Mouse (Mus musculus) hindbrain, embryonic 13.5 days (tissue): ENCODE measurements around the gene 2310046K23Rik. TPM values are rescaled to one million over a fixed set of nuclear protein-coding genes. Genes with fewer than 3 reads are reported as not detected.

Experiments used
- ATAC-seq: fragments of 200-750 bp; cut with Nextera tagmentation; 2 replicates; pipeline ENCODE4 v1.8.0; 2017; ENCODE audit warnings: moderate TSS enrichment; ENCODE audit not compliant: low FRiP score
- H3K27ac ChIP-seq: fragments of 300-500 bp; sonication (generic); 2 replicates; pipeline ENCODE4 v1.5.1; 2015; ENCODE audit warnings: inconsistent platforms, mild to moderate bottlenecking, moderate library complexity
- H3K27me3 ChIP-seq: fragments of 300-500 bp; sonication (generic); 2 replicates; pipeline ENCODE4 v1.6.1; 2015; ENCODE audit warnings: mild to moderate bottlenecking, inconsistent platforms
- H3K36me3 ChIP-seq: fragments of 300-500 bp; sonication (generic); 2 replicates; pipeline ENCODE4 v1.6.1; 2015; ENCODE audit warnings: mild to moderate bottlenecking, inconsistent platforms
- H3K4me1 ChIP-seq: fragments of 300-500 bp; sonication (generic); replicated peaks from 2 replicates; pipeline ENCODE4 v1.6.1; 2015; ENCODE audit warnings: inconsistent platforms
- H3K4me2 ChIP-seq: fragments of 300-500 bp; sonication (generic); 2 replicates; pipeline ENCODE4 v1.6.1; 2015; ENCODE audit warnings: inconsistent platforms, mild to moderate bottlenecking, moderate library complexity
- H3K4me3 ChIP-seq: fragments of 300-500 bp; sonication (generic); 2 replicates; pipeline ENCODE4 v1.5.1; 2015; ENCODE audit warnings: mild to moderate bottlenecking, inconsistent platforms
- H3K9ac ChIP-seq: fragments of 300-500 bp; sonication (generic); 2 replicates; pipeline ENCODE4 v1.6.1; 2015; ENCODE audit warnings: mild to moderate bottlenecking, inconsistent platforms
- H3K9me3 ChIP-seq: fragments of 300-500 bp; sonication (generic); 2 replicates; pipeline ENCODE4 v1.6.1; 2016; ENCODE audit warnings: inconsistent platforms
- WGBS: fragments of 180-500 bp; shearing (Covaris S2); methylation state at CpG from one replicate; pipeline ENCODE4 v1.1.7; 2015; 5-methylcytosine and 5-hydroxymethylcytosine counted together
- polyA plus RNA-seq: library from polyadenylated mRNA; unstranded; fragments of >200 nt; fragmentation: Nextera tagmentation; extraction: Ambion mirVana; gene quantifications from 2 replicates; pipeline ENCODE4 v1.2.1, GENCODE M21; 2015

Gene 2310046K23Rik
- polyA plus RNA-seq, result not detected in 2 replicates

DNA sequence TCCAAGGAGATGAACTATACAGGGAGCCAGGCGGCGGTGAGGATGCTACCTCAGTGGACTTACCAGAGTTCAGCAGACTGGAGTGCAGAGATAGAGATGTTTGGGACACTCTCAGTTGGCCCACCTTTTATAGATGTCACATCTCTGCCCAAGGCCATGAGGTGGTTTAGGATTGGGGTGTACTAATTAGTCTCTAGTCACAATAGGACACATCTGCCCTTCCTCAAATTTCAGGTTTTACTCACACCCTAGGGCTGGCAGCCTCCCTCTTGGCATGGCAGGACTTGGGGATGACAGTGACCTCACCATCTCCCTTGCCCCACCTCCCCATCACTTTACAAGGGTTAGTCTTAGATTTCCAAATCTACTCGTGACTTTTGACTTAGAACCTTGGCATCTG is at the start of gene 2310046K23Rik:
2310046K23Rik (minus strand) TSS at position 101 of the 400 bp plus-strand sequence.
- no peaks in the 10 kb centered on the region for H3K27me3 ChIP-seq
- ATAC-seq, result no peak
- H3K4me3 ChIP-seq, result no peak within 1 kb of the TSS
- H3K36me3 ChIP-seq, result no peaks in the 10 kb centered on the region
- no peak within 1 kb of the TSS for H3K4me2 ChIP-seq
- no peak within 1 kb of the TSS for H3K9ac ChIP-seq
- H3K4me1 ChIP-seq, result no peaks in the 10 kb centered on the region
- no peak within 1 kb of the TSS for H3K27ac ChIP-seq
- WGBS, result 89% methylated on average over 3 of the region's 3 CpGs
- no peaks in the 10 kb centered on the region for H3K9me3 ChIP-seq

DNA sequence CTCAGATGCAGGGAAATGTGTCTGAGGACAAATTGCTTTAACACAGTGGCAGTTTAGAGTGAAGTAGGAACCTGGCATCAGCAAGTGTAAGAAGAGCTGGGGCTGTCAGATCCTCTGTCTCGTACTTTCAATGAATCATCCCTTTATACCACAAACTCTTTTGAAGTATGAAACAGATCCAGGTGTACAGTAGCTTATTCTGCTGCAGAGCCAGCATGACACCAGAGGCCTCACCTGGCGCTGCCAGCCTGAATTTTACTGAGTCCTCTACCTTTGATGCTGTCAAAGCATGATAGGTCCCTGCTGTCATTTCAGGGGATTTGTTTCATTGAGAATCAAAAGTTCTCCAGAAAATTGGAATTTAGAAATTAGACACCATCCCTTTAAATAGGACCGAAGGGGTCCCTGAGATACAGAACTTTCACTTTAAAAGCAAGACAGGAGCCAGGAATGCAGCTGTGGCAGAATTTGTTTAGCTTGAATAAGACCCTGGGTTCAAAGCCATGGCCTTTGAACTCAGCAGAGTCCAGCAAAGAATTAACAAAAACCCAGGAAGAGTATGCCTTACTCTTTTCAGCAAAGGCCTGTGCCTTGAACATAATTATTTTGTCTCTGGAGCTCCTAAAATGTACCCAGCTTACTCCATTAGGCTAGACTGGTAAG is 49.0 kb upstream of the 2310046K23Rik start:
- H3K4me2 ChIP-seq, result no peak overlapping the region
- no peak overlapping the region for H3K9ac ChIP-seq
- no peaks in the 10 kb centered on the region for H3K4me1 ChIP-seq
- H3K27ac ChIP-seq, result no peak overlapping the region
- H3K9me3 ChIP-seq, result no peaks in the 10 kb centered on the region
- no peaks in the 10 kb centered on the region for H3K27me3 ChIP-seq
- WGBS, result 75% methylated on average over 3 of the region's 3 CpGs
- ATAC-seq, result no peak
- H3K4me3 ChIP-seq, result no peak overlapping the region
- no peaks in the 10 kb centered on the region for H3K36me3 ChIP-seq

DNA sequence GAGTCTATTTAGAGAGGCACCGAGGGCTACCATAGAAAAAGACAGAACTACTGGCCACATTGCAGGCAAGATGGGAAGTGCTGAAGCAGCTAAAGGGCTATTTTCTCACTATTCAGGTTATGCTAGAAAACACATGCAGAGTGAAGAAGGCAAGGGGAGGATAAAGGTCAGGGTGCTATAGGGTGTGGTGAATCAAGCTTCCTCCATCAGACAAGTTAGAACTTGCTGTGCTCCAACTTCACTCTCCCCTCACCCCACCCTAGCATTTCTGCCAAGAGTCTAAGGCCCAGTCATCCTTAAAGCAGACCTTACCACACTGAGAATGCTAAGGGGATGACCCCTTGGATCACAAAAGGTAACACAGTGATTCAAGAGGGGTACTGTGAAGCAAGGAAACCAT is 45.2 kb upstream of the 2310046K23Rik start:
- Histone ChIP-seq H3K9ac (no peak overlapping the region), H3K27me3 (no peaks in the 10 kb centered on the region), H3K4me2 (no peak overlapping the region), H3K27ac (no peak overlapping the region), H3K9me3 (no peaks in the 10 kb centered on the region), H3K36me3 (no peaks in the 10 kb centered on the region), H3K4me1 (no peaks in the 10 kb centered on the region), H3K4me3 (no peak overlapping the region)
- WGBS, result 80% methylated on average over 1 of the region's 1 CpGs
- ATAC-seq, result no peak

GRCm38 (mm10) chr3:92578652-92579413 is 44.5 kb upstream of the 2310046K23Rik start:
- WGBS, result 78% methylated on average over 4 of the region's 4 CpGs
- Histone ChIP-seq H3K36me3 (no peaks in the 10 kb centered on the region), H3K27me3 (no peaks in the 10 kb centered on the region), H3K9me3 (no peaks in the 10 kb centered on the region), H3K27ac (no peak overlapping the region), H3K9ac (no peak overlapping the region), H3K4me3 (no peak overlapping the region), H3K4me2 (no peak overlapping the region), H3K4me1 (no peaks in the 10 kb centered on the region)
- no peak for ATAC-seq

DNA sequence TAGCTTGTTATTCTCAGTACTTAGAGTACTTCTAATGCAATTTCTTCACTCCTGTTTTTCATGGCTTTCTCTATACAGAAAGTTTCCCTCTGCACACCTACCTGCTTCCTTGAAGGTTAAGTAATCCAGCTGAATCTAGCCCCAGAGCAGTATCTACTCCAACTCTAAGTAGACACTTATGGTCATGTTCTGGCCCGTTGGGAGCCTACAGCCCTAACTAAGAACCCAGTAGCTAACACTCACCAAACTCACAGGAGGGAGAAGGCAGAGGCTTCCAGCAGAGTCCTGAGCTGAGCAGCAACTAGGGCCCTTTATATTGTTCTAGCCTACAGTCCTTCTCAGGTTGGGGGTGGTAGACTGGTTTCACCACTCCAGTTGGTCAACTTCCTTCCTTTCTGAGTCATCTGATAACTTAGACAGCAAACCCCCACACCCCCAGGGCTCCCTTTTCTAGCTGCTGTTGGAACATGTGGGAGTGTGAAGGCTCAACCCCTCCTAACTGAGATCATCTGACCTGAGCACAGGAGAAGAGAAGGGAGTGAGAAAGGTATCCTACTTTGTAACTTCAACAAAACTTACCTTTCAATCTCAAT is 39.2 kb upstream of the 2310046K23Rik start, which contains the start of gene Ivl:
Ivl (minus strand) TSS at position 287 of the 593 bp plus-strand sequence.
- H3K27me3 ChIP-seq, result no peaks in the 10 kb centered on the region
- no peak within 1 kb of the TSS for H3K9ac ChIP-seq
- H3K4me3 ChIP-seq, result no peak within 1 kb of the TSS
- no peaks in the 10 kb centered on the region for H3K36me3 ChIP-seq
- H3K4me2 ChIP-seq, result no peak within 1 kb of the TSS
- no peak within 1 kb of the TSS for H3K27ac ChIP-seq
- no peaks in the 10 kb centered on the region for H3K9me3 ChIP-seq
- ATAC-seq, result no peak
- no peaks in the 10 kb centered on the region for H3K4me1 ChIP-seq
- 68% methylated on average over 1 of the region's 1 CpGs for WGBS

DNA sequence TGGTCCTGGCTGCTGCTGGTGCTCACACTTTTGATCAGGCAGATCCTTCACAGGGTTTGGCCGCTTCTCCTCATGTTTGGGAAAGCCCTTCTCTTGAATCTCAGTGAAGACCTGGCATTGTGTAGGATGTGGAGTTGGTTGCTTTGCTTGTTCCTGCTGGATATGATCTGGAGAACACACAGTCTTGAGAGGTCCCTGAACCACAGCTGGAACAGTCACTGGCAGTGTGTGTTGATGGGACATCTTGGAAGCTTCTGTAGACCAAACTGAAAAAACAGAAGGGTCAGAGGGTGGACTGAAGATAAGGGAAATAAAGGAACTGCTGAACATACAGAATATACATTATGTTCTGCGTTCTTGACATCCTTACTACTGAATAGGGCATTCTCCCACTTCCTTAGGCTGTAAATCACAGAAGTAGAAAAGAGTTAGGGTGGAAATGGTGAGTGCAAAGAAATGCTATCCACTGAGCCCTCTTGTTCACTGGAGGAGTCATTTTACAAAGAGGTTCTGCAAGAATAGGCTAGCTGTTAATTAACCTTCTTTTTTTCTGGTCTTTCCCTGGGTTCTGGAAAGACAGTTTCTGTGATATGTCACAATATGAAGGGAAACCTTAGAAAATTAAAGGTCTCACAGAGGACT is 38.3 kb upstream of the 2310046K23Rik start:
- Histone ChIP-seq H3K27ac (no peak overlapping the region), H3K4me2 (no peak overlapping the region), H3K9me3 (no peaks in the 10 kb centered on the region), H3K9ac (no peak overlapping the region), H3K4me3 (no peak overlapping the region), H3K36me3 (no peaks in the 10 kb centered on the region), H3K4me1 (no peaks in the 10 kb centered on the region), H3K27me3 (no peaks in the 10 kb centered on the region)
- 55% methylated on average over 2 of the region's 2 CpGs for WGBS
- ATAC-seq, result no peak

DNA sequence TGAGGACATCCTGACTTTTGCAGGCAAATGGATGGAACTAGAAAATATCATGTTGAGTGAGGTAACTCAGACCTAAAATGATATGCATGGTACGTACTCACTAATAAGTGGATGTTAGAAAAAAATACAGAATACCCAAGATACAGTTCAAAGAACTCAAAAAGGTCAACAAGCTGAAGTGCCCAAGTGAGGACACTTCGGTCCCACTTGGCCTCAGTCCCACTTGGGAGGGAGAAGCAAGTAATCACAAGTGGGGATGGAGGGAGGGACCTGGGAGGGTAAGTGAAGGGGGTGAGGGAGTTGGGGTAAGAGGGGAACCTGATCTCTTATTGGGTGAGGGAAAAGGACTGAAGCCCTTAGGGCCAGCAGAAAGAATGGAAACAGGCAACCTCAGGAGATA is 34.4 kb upstream of the 2310046K23Rik start:
- H3K4me1 ChIP-seq, result no peaks in the 10 kb centered on the region
- H3K4me2 ChIP-seq, result no peak overlapping the region
- no peaks in the 10 kb centered on the region for H3K9me3 ChIP-seq
- H3K27ac ChIP-seq, result no peak overlapping the region
- H3K27me3 ChIP-seq, result no peaks in the 10 kb centered on the region
- no peak overlapping the region for H3K9ac ChIP-seq
- no peak overlapping the region for H3K4me3 ChIP-seq
- 94% methylated on average over 2 of the region's 2 CpGs for WGBS
- ATAC-seq, result no peak
- no peaks in the 10 kb centered on the region for H3K36me3 ChIP-seq

GRCm38 (mm10) chr3:92565418-92565817 is 31.1 kb upstream of the 2310046K23Rik start:
- Histone ChIP-seq H3K36me3 (no peaks in the 10 kb centered on the region), H3K4me2 (no peak overlapping the region), H3K9me3 (no peaks in the 10 kb centered on the region), H3K27ac (no peak overlapping the region), H3K4me1 (no peaks in the 10 kb centered on the region), H3K9ac (no peak overlapping the region), H3K27me3 (no peaks in the 10 kb centered on the region), H3K4me3 (no peak overlapping the region)
- no peak for ATAC-seq

DNA sequence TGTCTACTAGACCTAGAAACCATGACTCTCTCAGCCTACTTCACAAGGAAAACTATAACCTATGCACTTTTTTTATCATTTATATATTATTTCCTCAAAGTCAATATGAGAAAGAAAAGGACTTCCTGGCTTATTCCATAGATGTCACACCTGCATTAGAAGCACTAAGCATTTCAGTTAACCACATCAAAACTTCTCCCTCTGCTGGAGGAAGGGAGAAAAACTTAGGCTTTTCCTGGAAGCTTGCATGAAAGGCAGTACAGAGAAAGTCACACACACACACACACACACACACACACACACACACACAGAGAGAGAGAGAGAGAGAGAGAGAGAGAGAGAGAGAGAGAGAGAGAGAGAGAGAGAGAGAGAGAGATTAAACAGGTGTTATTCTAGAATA is 22.0 kb downstream of the 2310046K23Rik start:
- Histone ChIP-seq H3K27ac (no peak overlapping the region), H3K9me3 (no peaks in the 10 kb centered on the region), H3K9ac (no peak overlapping the region), H3K4me2 (no peak overlapping the region), H3K4me1 (no peaks in the 10 kb centered on the region), H3K36me3 (no peaks in the 10 kb centered on the region), H3K27me3 (no peaks in the 10 kb centered on the region), H3K4me3 (no peak overlapping the region)
- no peak for ATAC-seq

DNA sequence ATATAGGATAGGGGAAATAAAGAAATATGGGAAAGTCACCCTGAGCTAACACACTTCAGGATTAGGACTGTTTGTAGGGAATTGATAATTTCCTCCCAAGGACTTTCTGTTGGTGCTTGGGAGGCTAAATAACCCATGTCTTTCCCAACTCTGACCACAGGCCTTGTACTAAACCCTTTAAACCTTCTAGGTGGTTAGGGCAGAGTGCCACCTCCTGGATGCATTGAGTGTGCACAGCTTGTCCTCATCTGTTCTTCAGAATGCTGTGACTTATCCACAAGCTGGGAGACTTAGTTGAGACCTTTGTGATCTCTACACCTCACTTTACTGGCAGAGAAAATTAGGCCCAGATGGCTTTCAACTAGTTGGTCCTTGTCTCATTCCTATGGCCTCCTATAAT is 23.5 kb downstream of the 2310046K23Rik start:
- ATAC-seq, result no peak
- H3K27me3 ChIP-seq, result no peaks in the 10 kb centered on the region
- H3K4me2 ChIP-seq, result no peak overlapping the region
- H3K36me3 ChIP-seq, result no peaks in the 10 kb centered on the region
- no peaks in the 10 kb centered on the region for H3K4me1 ChIP-seq
- H3K27ac ChIP-seq, result no peak overlapping the region
- no peak overlapping the region for H3K4me3 ChIP-seq
- H3K9me3 ChIP-seq, result no peaks in the 10 kb centered on the region
- no peak overlapping the region for H3K9ac ChIP-seq

GRCm38 (mm10) chr3:92508185-92508584 is 26.1 kb downstream of the 2310046K23Rik start:
- H3K27ac ChIP-seq, result no peak overlapping the region
- no peak overlapping the region for H3K4me2 ChIP-seq
- H3K9ac ChIP-seq, result no peak overlapping the region
- ATAC-seq, result no peak
- 98% methylated on average over 1 of the region's 1 CpGs for WGBS
- no peaks in the 10 kb centered on the region for H3K36me3 ChIP-seq
- no peaks in the 10 kb centered on the region for H3K27me3 ChIP-seq
- no peaks in the 10 kb centered on the region for H3K9me3 ChIP-seq
- no peaks in the 10 kb centered on the region for H3K4me1 ChIP-seq
- no peak overlapping the region for H3K4me3 ChIP-seq

DNA sequence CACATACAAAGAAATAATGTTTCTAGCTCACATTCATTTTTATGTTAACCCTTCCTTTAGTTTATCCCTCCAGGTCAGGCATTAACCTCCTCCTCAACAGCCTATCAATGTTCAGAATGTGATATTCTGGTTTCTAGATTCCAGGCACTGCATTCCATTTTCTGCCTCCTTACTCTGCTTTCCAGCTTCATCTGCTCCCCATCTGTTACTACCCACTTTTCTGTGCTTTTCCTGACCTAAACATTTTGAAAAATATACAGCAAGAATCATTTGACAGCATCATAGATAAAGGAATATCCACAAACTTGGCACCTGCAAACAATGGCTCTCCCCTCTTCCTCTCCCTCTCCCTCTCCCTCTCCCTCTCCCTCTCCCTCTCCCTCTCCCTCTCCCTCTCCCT is 30.8 kb downstream of the 2310046K23Rik start:
- Histone ChIP-seq H3K4me2 (no peak overlapping the region), H3K9me3 (no peaks in the 10 kb centered on the region), H3K9ac (no peak overlapping the region), H3K27ac (no peak overlapping the region), H3K27me3 (no peaks in the 10 kb centered on the region), H3K4me3 (no peak overlapping the region), H3K4me1 (no peaks in the 10 kb centered on the region), H3K36me3 (no peaks in the 10 kb centered on the region)
- no peak for ATAC-seq
